Mouse (Mus musculus) ES-Bruce4 (cell line): ENCODE data around the gene Krt87. TPM values are rescaled to one million over a fixed set of nuclear protein-coding genes. Genes with fewer than 3 reads are reported as not detected.

Experiments
- H3K27ac ChIP-seq: 2 replicates; pipeline ENCODE4 v1.5.1; 2012; ENCODE audit warnings: low read length, inconsistent platforms; ENCODE audit not compliant: insufficient read depth
- H3K27me3 ChIP-seq: 2 replicates; pipeline ENCODE4 v1.6.1; 2012; ENCODE audit warnings: mild to moderate bottlenecking, low read length, inconsistent platforms; ENCODE audit not compliant: control insufficient read depth, poor library complexity, insufficient read depth, severe bottlenecking
- H3K36me3 ChIP-seq: 2 replicates; pipeline ENCODE4 v1.6.1; 2012; ENCODE audit warnings: inconsistent platforms, mild to moderate bottlenecking, low read length, moderate library complexity; ENCODE audit not compliant: control insufficient read depth, poor library complexity, insufficient read depth, severe bottlenecking
- H3K4me1 ChIP-seq: one replicate; pipeline ENCODE4 v1.8.1; 2011; ENCODE audit warnings: low read length; ENCODE audit not compliant: control insufficient read depth, insufficient read depth
- H3K4me3 ChIP-seq: 2 replicates; pipeline ENCODE4 v1.5.1; 2011; ENCODE audit warnings: low read depth, mild to moderate bottlenecking, low read length
- H3K9ac ChIP-seq: 2 replicates; pipeline ENCODE4 v1.6.1; 2012; ENCODE audit warnings: low read depth, mild to moderate bottlenecking, inconsistent platforms; ENCODE audit not compliant: poor library complexity, severe bottlenecking
- H3K9me3 ChIP-seq: replicated peaks from 2 replicates; pipeline ENCODE4 v1.6.1; 2012; ENCODE audit warnings: mild to moderate bottlenecking, low read length, inconsistent platforms; ENCODE audit not compliant: control insufficient read depth, poor library complexity, insufficient read depth, severe bottlenecking
- CTCF ChIP-seq: IDR thresholded peaks from one replicate; pipeline ENCODE4 v1.8.1; 2011; ENCODE audit warnings: low read depth, low read length
- EP300 ChIP-seq: IDR thresholded peaks from 2 replicates; pipeline ENCODE4 v1.6.1; 2011; ENCODE audit warnings: low read depth, low read length; ENCODE audit not compliant: insufficient read depth
- POLR2A ChIP-seq: IDR thresholded peaks from one replicate; pipeline ENCODE4 v1.8.1; 2011; ENCODE audit warnings: low read length; ENCODE audit not compliant: insufficient read depth
- polyA plus RNA-seq: library from polyadenylated mRNA; stranded (reverse); fragments of >200 nt; gene quantifications from 2 replicates; pipeline ENCODE4 v1.2.4, GENCODE M21; 2011; ENCODE audit warnings: low read depth; ENCODE audit not compliant: missing spikeins, insufficient read depth, insufficient read length

Krt87 gene
- polyA plus RNA-seq, 1 experiment: not detected

GRCm38 (mm10) chr15:101455891-101456290 lies 17.3 kb upstream of the Krt87 start:
- Histone ChIP-seq H3K36me3 (no peaks in the 10 kb centered on the region), H3K9me3 (no peaks in the 10 kb centered on the region), H3K27me3 (no peaks in the 10 kb centered on the region), H3K9ac (no peak overlapping the region), H3K27ac (no peak overlapping the region), H3K4me3 (no peak overlapping the region), H3K4me1 (no peaks in the 10 kb centered on the region)
- TF ChIP-seq CTCF: peak; percentile 21
- TF ChIP-seq EP300: no peak
- no peak for TF ChIP-seq POLR2A

GRCm38 (mm10) chr15:101455292-101455691 lies 16.7 kb upstream of the Krt87 start:
- Histone ChIP-seq H3K27ac (no peak overlapping the region), H3K9me3 (no peaks in the 10 kb centered on the region), H3K4me1 (no peaks in the 10 kb centered on the region), H3K27me3 (no peaks in the 10 kb centered on the region), H3K9ac (no peak overlapping the region), H3K4me3 (no peak overlapping the region), H3K36me3 (no peaks in the 10 kb centered on the region)
- TF ChIP-seq EP300: no peak
- no peak for TF ChIP-seq POLR2A
- no peak for TF ChIP-seq CTCF

GRCm38 (mm10) chr15:101454774-101455173 lies 16.2 kb upstream of the Krt87 start:
- Histone ChIP-seq H3K4me1 (no peaks in the 10 kb centered on the region), H3K9me3 (no peaks in the 10 kb centered on the region), H3K36me3 (no peaks in the 10 kb centered on the region), H3K27me3 (no peaks in the 10 kb centered on the region), H3K9ac (no peak overlapping the region), H3K27ac (no peak overlapping the region), H3K4me3 (no peak overlapping the region)
- TF ChIP-seq CTCF: no peak
- TF ChIP-seq EP300: no peak
- TF ChIP-seq POLR2A: no peak

- H3K36me3 ChIP-seq: no peaks in the 10 kb centered on the region
- H3K4me1 ChIP-seq: no peaks in the 10 kb centered on the region
- H3K27ac ChIP-seq: no peak overlapping the region
- no peak overlapping the region for H3K9ac ChIP-seq
- no peaks in the 10 kb centered on the region for H3K27me3 ChIP-seq
- H3K4me3 ChIP-seq: 0 out of 2 replicates have a peak overlapping the region, but pooled peaks have one; percentile 23
- H3K9me3 ChIP-seq: no peaks in the 10 kb centered on the region
- TF ChIP-seq POLR2A (no peak), CTCF (peak; percentile 80)
Measured at GRCm38 (mm10) chr15:101453093-101453736, 14.6 kb upstream of the Krt87 start.

GRCm38 (mm10) chr15:101447444-101447843 lies 8.8 kb upstream of the Krt87 start, which contains the start of gene Krt88:
TSS of gene Krt88 (plus strand) at chr15:101447744.
- no peaks in the 10 kb centered on the region for H3K27me3 ChIP-seq
- TF ChIP-seq POLR2A (no peak), CTCF (no peak), EP300 (no peak)
- H3K36me3 ChIP-seq: no peaks in the 10 kb centered on the region
- no peaks in the 10 kb centered on the region for H3K9me3 ChIP-seq
- no peak within 1 kb of the TSS for H3K4me3 ChIP-seq
- no peak within 1 kb of the TSS for H3K9ac ChIP-seq
- H3K4me1 ChIP-seq: no peaks in the 10 kb centered on the region
- no peak within 1 kb of the TSS for H3K27ac ChIP-seq

GRCm38 (mm10) chr15:101446572-101446971 lies 8.0 kb upstream of the Krt87 start:
- Histone ChIP-seq H3K27ac (no peak overlapping the region), H3K9me3 (no peaks in the 10 kb centered on the region), H3K4me1 (no peaks in the 10 kb centered on the region), H3K4me3 (no peak overlapping the region), H3K27me3 (no peaks in the 10 kb centered on the region), H3K9ac (no peak overlapping the region), H3K36me3 (no peaks in the 10 kb centered on the region)
- TF ChIP-seq EP300: no peak
- no peak for TF ChIP-seq POLR2A
- no peak for TF ChIP-seq CTCF
